Mouse (Mus musculus) left cerebral cortex, postnatal 36 days (tissue): ENCODE measurements at regions not wholly inside any gene's neighbourhood (a gene's known extent, or its start where the extent isn't known, plus 50 kb on each side); places are given as distances from the start of the nearest gene placed in this dataset.
A peak's percentile ranks its signal among the peaks of the same experiment; 100 is the strongest.
"Not testable (repeated sequence)": the region's sequence is repeated elsewhere in the genome, so short reads cannot be mapped to it uniquely, and the experiment has no call there.

ENCODE experiments used
- DNase-seq, 2 experiments: peaks; one replicate each; pipeline ENCODE4 v3.0.0; 2021 to 2022; ENCODE audit warnings: low spot score in 2 of 2, mixed read lengths in 1 of 2
- intact Hi-C: fragments of 180-260 bp; cut with DNase I; formaldehyde crosslinking; loops from one replicate; pipeline ENCODE4 v1.15.1; 2025

GRCm38 (mm10) chr3:80058722-80059121 is 174.4 kb downstream of the Fam198b start:
- intact Hi-C loops = loop anchor here (1.0 to 10.0 kb wide), 4 partner anchors 126 to 394 kb away; partner anchors contain the start of gene Fam198b
- DNase-seq = peak in 1 of 2 experiments; percentile 24

DNA sequence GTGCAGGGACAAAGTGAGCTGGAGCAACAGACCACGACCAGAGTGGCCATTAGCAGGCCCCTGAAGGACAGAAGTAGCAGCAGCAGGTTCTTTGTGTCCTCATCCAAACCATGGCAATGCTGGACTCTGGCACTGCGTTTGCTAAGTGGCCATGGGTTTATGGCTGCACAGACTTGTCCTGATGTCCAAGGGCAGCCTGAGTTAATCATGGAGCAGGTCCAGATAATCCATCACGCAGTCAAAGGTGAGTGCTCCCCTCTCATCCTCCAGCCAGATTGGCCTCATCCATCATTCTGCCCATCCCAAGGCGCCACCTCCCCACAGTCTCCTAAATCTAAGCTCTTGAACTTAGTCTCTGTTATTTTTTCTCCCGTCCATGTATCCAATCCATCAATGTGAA is 186.4 kb downstream of the Fam198b start:
- no peak for DNase-seq
- intact Hi-C loops = no loop called here

DNA sequence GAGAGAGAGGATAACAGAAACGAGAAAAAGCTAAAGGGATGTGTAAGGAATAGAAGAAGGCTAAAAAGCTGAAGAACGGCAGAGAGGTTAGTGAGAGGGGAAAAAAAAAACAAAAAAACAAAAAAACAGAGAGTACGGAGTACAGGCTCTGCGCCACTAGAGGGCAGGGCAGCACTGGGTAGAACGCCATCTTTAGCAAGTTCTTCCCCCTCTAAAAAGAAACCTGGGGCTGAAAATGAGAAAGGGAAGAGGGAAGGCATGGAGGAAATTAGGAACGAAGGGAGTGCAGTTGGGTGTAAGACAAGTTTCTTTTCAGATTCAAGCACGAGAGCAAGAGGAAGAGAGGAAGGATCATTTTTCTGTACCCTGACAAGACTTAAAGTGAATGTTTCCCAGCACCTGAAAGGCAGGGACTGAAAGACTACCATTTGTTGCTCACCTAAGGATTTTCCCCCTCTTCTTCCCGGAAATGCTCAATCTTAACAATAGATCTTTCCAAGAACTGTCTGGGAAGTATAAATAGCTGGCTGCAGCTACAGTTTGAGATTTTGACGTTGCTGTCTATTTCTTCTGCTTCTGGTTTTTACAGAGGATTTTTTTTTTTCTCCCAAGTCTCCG is 195.6 kb downstream of the Fam198b start:
- intact Hi-C loops = loop anchor here (2.0 to 10.0 kb wide), 5 partner anchors 177 to 1845 kb away; no protein-coding TSS in a partner anchor
- peak; percentile 66 to 71 for DNase-seq

DNA sequence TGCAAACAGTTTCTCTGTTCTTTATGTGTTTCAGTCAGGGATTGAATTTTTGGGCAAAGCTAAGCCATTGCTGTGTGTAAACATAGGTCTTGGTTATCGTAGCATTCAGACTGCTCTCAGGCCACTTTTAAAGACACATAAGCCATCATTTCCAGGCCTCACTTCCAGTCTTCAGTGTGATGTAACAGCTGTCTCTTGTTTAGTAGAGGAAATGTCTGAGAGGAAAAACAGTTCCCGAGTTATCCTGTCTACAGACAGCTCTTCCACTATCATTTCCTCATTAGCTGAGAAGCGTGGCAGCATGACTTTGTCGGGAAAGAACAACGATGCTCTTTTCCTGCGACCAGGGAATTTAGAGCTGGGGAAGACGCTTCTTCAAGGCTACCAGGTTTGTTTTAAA is 196.9 kb downstream of the Fam198b start:
- no peak for DNase-seq
- intact Hi-C loops = loop anchor here (2.0 to 10.0 kb wide), 5 partner anchors 176 to 1844 kb away; no protein-coding TSS in a partner anchor

- no peak for DNase-seq
- intact Hi-C loops = loop anchor here (2.0 to 10.0 kb wide), 5 partner anchors 174 to 1842 kb away; no protein-coding TSS in a partner anchor
These were observed 198.6 kb downstream of the Fam198b start for GRCm38 (mm10) chr3:80082780-80083519.

- DNase-seq = peak; percentile 43 to 51
- intact Hi-C loops = loop anchor here (2.0 to 10.0 kb wide), 5 partner anchors 77 to 1841 kb away; no protein-coding TSS in a partner anchor
These were observed 199.8 kb downstream of the Fam198b start for GRCm38 (mm10) chr3:80084168-80084567.

DNA sequence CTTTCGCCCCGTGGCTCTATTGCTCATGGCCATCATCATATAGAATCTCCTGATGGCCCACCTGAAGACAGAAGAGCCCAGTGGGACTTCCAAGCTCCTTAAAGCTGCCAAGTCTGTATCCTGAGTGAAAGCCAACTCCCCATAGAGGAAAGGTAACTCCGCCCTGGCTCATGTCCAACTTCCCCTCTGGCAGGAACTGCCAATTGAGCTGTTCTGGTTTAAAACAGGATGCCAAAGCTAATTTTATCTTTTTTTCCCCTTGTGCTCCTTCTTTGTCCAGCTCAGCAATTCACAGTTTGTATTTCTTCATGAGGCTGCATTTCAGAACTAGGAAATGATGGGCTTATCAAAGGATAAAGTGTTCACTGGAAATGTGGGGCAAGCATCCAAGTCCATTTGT is 215.3 kb downstream of the Fam198b start:
- no peak for DNase-seq
- intact Hi-C loops = no loop called here

- DNase-seq = no peak
These were observed 235.9 kb downstream of the Fam198b start for GRCm38 (mm10) chr3:80120177-80120736.

GRCm38 (mm10) chr3:80123666-80124065 is 239.3 kb downstream of the Fam198b start:
- no peak for DNase-seq
- intact Hi-C loops = no loop called here

More at GRCm38 (mm10) chr3:80120177-80120736, 235.9 kb downstream of the Fam198b start:
- intact Hi-C loops = no loop called here

DNA sequence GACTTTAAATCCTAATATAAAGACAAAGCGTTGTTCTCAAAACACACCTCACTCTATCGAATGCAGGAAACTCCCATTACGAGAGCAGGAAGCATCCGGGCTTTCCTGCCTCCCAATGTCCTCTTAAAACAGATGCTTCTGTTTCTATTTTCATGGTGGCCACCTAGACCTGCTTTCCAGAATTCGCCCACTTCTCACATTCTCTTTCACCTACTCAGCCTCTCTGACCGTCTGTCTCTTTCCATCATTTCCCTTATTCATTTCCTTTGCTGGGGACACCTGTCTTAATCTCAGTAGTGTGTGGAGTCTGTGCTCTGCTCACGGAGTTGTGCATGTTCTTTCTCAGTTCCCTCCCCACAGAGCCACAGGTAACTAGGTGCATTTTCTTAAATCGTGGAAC is 240.3 kb downstream of the Fam198b start:
- intact Hi-C loops = no loop called here
- peak; percentile 11 for DNase-seq

DNA sequence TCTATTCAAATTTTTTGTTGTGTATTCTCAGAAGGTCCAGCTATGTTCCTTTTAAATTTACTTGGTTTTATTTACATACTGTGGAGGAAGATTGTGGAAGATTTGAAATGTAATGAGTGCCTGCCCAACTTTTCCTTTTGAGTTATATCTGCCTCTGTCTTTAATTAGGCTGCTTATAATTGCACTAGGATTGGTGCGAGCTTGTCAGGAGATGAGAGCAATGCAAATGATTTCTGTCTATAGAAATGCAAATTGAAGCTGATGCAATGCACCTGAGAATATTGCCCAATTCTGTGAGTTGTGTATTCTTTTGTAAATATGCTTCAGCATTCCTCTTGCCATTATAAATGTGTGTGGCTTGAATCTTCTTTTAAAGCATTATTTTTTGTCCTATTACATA is 257.4 kb downstream of the Fam198b start:
- intact Hi-C loops = no loop called here
- DNase-seq = no peak

DNA sequence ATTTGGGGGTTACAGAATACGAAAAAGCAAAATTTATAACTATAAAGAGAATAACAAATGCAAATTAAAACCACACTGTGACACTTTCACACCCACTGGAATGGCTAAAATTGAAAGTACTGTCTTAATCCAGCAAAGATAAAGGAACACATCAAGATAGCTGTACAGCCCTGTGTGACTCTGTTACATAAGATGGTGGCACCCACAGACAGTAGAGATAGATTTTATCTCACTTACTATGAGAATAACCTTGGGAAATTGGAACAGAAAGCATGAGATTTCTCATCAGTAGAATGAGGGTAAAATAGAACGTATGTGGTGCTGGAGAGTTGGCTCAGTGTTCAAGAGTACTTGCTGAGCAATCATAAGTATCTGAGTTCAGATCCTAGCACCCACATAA is 276.1 kb downstream of the Fam198b start:
- peak in 1 of 2 experiments; percentile 15 for DNase-seq
- intact Hi-C loops = loop anchor here (2.0 kb wide), 2 partner anchors 76 to 380 kb away; no protein-coding TSS in a partner anchor

DNA sequence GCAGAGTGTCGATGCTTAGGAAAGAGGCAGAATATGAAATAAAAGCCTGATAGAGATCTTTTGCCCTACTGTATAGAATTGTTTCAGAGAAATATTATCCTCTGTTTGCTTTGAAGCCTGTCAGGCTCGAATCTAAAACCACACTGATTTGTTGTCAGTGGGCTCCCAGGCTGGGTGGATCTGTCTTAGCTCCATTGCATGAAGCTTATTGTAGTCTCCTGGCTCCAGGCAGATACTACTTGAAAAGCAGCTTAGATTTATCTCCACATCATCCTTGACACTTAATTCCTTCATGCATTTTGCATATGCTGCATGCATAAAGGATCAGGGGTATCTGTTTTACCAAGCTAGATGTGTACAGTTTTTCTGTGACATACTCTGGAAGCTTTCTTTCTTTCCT is 297.4 kb downstream of the Fam198b start:
- DNase-seq = no peak
- intact Hi-C loops = no loop called here

DNA sequence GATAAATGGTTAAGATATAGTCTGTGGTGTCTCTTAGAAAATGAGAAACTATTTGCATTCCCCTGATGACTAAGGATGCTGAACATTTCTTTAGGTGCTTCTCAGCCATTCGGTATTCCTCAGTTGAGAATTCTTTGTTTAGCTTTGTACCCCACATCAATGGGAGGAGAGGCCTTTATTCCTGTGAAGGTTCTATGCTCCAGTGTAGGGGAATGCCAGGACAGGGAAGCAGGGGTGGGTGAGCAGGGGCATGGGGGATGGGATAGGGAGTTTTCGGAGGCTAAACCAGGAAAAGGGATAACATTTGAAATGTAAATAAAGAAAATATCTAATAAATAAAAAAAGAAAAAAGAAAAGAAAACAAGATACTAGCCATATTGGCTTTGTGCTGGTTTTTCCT is 297.8 kb downstream of the Fam198b start:
- intact Hi-C loops, DNase-seq: not testable (repeated sequence)

DNA sequence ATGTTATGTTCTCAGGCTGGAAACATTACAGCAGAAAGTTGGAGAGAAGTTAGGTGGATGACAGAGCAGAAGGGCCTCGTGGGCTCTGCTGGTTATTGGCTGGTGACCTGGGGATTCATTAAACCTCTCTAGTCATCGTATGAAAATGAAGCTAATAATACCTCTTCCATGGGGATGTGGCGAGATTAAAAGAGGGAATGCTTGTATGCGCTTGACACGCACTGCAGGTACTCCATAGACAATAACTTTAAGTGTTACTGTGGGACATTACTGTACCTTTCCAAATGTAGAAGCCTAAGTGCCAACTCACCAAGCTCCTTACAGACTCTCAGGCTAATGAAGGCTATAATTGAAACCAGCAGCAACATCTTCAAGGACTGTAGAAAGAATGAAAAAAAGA is 303.1 kb downstream of the Fam198b start:
- DNase-seq = no peak
- intact Hi-C loops = no loop called here

- DNase-seq = no peak
These were observed 316.6 kb downstream of the Fam198b start for GRCm38 (mm10) chr3:80200904-80201303.

GRCm38 (mm10) chr3:80204821-80205220 is 320.5 kb downstream of the Fam198b start:
- intact Hi-C loops = loop anchor here (5.0 kb wide), 2 partner anchors 217 to 337 kb away; no protein-coding TSS in a partner anchor
- no peak for DNase-seq

More at GRCm38 (mm10) chr3:80200904-80201303, 316.6 kb downstream of the Fam198b start:
- intact Hi-C loops = no loop called here

- DNase-seq = peak in 1 of 2 experiments; percentile 31
- intact Hi-C loops = loop anchor here (5.0 kb wide), 2 partner anchors 217 to 337 kb away; no protein-coding TSS in a partner anchor
These were observed 321.0 kb downstream of the Fam198b start for GRCm38 (mm10) chr3:80205351-80205750.

DNA sequence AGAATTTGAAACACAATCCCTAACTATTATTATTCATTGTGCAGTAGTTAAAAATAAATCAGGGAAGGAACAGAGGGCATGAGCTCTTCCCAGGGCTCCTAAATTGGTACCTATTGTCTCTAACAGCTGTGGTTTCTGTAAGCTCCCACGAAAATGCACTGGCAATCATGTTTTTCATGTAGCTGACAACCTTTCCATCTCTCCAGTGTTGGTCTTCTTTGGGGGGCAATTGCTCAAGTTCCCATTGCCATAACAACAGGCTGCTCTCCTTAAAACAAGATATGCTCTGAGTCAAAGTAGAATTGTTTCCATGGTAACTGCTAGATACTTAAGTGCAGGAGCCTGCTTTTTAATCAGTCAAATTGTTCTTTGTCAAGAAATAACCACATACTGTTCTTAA is 322.7 kb downstream of the Fam198b start:
- no peak for DNase-seq
- intact Hi-C loops = loop anchor here (5.0 kb wide), 2 partner anchors 215 to 335 kb away; no protein-coding TSS in a partner anchor

GRCm38 (mm10) chr3:80208028-80208427 is 323.7 kb downstream of the Fam198b start:
- no peak for DNase-seq
- intact Hi-C loops = loop anchor here (5.0 kb wide), 2 partner anchors 214 to 334 kb away; no protein-coding TSS in a partner anchor
